Mouse (Mus musculus) kidney, postnatal 0 days (tissue): ENCODE data around the gene Anpep. TPM values are rescaled to one million over a fixed set of nuclear protein-coding genes. Genes with fewer than 3 reads are reported as not detected.

ENCODE experiments used
- ATAC-seq: fragments of 200-750 bp; cut with Nextera tagmentation; replicated peaks from 2 replicates; pipeline ENCODE4 v1.8.0; 2017; ENCODE audit warnings: low read depth, moderate number of reproducible peaks, moderate TSS enrichment, moderate library complexity; ENCODE audit not compliant: low FRiP score
- DNase-seq: peaks from one replicate; pipeline ENCODE4 v3.0.0-alpha.2; 2016; ENCODE audit warnings: low spot score
- H3K27ac ChIP-seq: fragments of 300-500 bp; sonication (generic); 2 replicates; pipeline ENCODE4 v1.5.1; 2014; ENCODE audit warnings: mild to moderate bottlenecking
- H3K27me3 ChIP-seq: fragments of 300-500 bp; sonication (generic); 2 replicates; pipeline ENCODE4 v1.6.1; 2014; ENCODE audit warnings: low read length, mixed read lengths; ENCODE audit not compliant: insufficient read depth
- H3K36me3 ChIP-seq: fragments of 300-500 bp; sonication (generic); 2 replicates; pipeline ENCODE4 v1.6.1; 2014; ENCODE audit warnings: low read length, mixed read lengths; ENCODE audit not compliant: insufficient read depth
- H3K4me1 ChIP-seq: fragments of 300-500 bp; sonication (generic); replicated peaks from 2 replicates; pipeline ENCODE4 v1.6.1; 2014; ENCODE audit warnings: antibody characterized with exemption, low read length, mixed read lengths; ENCODE audit not compliant: insufficient read depth
- H3K4me2 ChIP-seq: fragments of 300-500 bp; sonication (generic); 2 replicates; pipeline ENCODE4 v1.6.1; 2014; ENCODE audit warnings: mild to moderate bottlenecking, low read length, moderate library complexity, mixed read lengths
- H3K4me3 ChIP-seq: fragments of 300-500 bp; sonication (generic); replicated peaks from 2 replicates; pipeline ENCODE4 v1.5.1; 2014; ENCODE audit warnings: low read depth, low read length
- H3K9ac ChIP-seq: fragments of 300-500 bp; sonication (generic); 2 replicates; pipeline ENCODE4 v1.6.1; 2014; ENCODE audit warnings: low read depth, low read length
- H3K9me3 ChIP-seq: fragments of 300-500 bp; sonication (generic); replicated peaks from 2 replicates; pipeline ENCODE4 v1.6.1; 2016; ENCODE audit warnings: low read length, inconsistent platforms, mixed read lengths
- CTCF ChIP-seq: IDR thresholded peaks from 2 replicates; pipeline ENCODE4 v1.5.1; 2016; ENCODE audit warnings: antibody characterized with exemption, low read depth, mild to moderate bottlenecking, moderate library complexity
- WGBS: fragments of 180-500 bp; shearing (Covaris S2); extraction: QIAGEN DNeasy Blood & Tissue Kit; methylation state at CpG from one replicate; pipeline ENCODE4 v1.1.7; 2014; 5-methylcytosine and 5-hydroxymethylcytosine counted together
- polyA plus RNA-seq: library from polyadenylated mRNA; unstranded; fragments of >200 nt; fragmentation: Nextera tagmentation; extraction: Ambion mirVana; gene quantifications from 2 replicates; pipeline ENCODE4 v1.2.1, GENCODE M21; 2015

Anpep gene
- polyA plus RNA-seq, 1 experiment from 2014 or later, result 265 TPM

DNA sequence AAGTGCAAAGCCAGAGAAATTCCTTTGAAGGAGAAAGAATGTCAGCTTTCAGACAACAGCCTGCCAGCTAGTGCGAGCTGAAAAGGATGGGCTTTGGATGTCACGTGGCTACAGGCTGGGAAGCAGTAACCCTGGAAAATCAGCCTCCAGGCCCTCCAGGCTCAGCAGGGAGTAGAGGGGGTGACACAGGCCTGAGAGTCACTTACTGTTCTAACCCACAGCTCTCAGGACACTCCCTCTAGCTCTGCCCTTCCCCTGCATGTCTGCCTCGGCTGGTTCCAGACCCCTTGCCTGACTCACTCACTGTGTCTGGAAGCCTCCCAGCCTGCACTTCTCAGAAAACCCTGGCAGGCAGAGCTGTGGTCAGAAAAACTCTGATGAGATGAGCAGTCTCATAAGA lies 20.1 kb upstream of the Anpep start:
- 0 out of 2 replicates have a peak, but pooled peaks have one; percentile 46 for ATAC-seq

DNA sequence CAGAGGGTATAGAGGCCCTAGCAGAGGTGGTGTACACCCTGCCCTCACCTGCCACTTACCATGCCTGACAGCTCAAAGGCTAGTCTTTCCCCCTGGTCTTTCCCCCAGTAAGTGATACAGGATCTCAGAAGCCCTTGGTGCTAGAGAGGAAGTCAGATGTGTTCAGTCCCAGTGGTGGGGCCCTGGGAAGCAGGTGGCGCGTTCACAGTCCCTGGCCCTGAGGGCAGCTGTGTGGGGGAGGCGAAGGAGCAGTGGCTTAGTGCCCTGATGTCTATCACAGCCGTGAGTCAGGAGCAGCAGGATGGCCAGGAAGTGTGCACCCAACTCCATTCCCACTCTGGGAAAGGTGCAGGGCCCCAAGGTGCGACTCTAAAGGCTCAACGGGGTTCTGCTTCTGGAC lies 19.2 kb upstream of the Anpep start:
- no peak overlapping the region for H3K4me3 ChIP-seq
- H3K36me3 ChIP-seq, result peaks cover 10% of the 10 kb centered on the region
- no peak overlapping the region for H3K4me2 ChIP-seq
- WGBS, result 53% methylated on average over 6 of the region's 6 CpGs
- no peak overlapping the region for H3K27ac ChIP-seq
- ATAC-seq (no peak; the same call in 1 of the 2 replicates), DNase-seq (no peak)
- 0 out of 2 replicates have a peak, but pooled peaks cover 5% of the 10 kb centered on the region for H3K4me1 ChIP-seq
- H3K9me3 ChIP-seq, result no peaks in the 10 kb centered on the region
- H3K9ac ChIP-seq, result no peak overlapping the region
- TF ChIP-seq CTCF, result no peak
- no peaks in the 10 kb centered on the region for H3K27me3 ChIP-seq

More for the DNA sequence above, 20.1 kb upstream of the Anpep start:
- no peaks in the 10 kb centered on the region for H3K9me3 ChIP-seq
- H3K4me2 ChIP-seq, result no peak overlapping the region
- H3K27ac ChIP-seq, result peak overlapping the region; percentile 43; the same call in 1 of the 2 replicates
- WGBS, result 25% methylated on average over 3 of the region's 3 CpGs
- H3K9ac ChIP-seq, result no peak overlapping the region
- H3K4me1 ChIP-seq, result 0 out of 2 replicates have a peak, but pooled peaks cover 5% of the 10 kb centered on the region
- no peaks in the 10 kb centered on the region for H3K27me3 ChIP-seq
- H3K36me3 ChIP-seq, result peaks cover 10% of the 10 kb centered on the region
- no peak for DNase-seq
- TF ChIP-seq CTCF, result no peak
- H3K4me3 ChIP-seq, result no peak overlapping the region

DNA sequence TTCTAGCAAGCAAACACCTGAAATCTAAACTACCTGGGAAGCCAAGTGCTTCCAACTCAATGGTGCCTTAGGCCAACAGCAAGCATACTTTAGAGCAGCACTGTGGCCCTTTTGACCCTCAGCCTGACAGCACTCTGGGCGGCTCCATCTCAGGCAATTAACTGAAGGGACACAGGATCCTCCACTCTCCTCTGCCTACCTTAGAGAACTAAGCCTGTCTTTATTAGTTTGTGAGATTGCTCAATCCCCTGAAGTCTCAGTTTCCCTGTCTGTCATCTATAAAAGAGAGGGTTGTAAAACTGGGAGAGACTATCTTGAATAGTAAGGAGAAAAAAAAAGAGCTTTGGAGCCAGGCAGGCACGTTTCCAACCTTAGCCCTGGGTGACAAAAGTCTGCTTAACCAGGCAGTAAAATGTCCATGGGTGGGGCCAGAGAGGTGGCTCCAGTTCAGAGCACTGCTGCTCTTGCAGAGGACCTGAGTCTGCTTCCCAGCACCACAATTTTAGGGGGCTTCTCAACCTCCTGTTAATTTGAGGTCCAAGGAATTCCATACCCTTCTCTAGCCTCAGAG lies 17.7 kb upstream of the Anpep start:
- Histone ChIP-seq H3K4me1 (0 out of 2 replicates have a peak, but pooled peaks cover 5% of the 10 kb centered on the region), H3K4me3 (no peak overlapping the region), H3K9ac (no peak overlapping the region), H3K4me2 (no peak overlapping the region), H3K36me3 (peaks cover 10% of the 10 kb centered on the region), H3K27me3 (no peaks in the 10 kb centered on the region), H3K9me3 (no peaks in the 10 kb centered on the region), H3K27ac (no peak overlapping the region)
- ATAC-seq (no peak), DNase-seq (no peak)
- 37% methylated on average over 2 of the region's 2 CpGs for WGBS
- no peak for TF ChIP-seq CTCF

DNA sequence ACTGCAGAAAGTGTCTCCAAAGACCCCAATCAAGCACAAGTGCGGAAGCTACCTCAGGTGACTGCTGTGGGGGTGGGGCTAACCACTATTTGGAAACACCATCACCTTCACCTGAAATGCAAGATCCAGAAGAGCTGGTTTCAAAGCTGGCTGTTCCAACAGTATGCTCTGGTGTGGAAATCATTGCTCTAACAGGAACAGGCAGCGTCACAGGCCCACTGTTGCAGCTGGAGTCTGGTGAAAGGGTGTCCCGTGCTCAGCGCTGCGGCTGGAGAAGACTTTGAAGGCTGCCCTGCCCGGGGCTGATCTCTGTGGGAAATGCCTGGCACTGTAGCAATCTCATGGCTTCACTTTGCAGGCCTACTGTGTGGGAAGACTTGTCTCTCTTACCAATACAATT lies 12.5 kb upstream of the Anpep start:
- WGBS, result 85% methylated on average over 6 of the region's 6 CpGs
- no peaks in the 10 kb centered on the region for H3K4me1 ChIP-seq
- no peak for DNase-seq
- no peak for ATAC-seq
- H3K27me3 ChIP-seq, result no peaks in the 10 kb centered on the region
- no peaks in the 10 kb centered on the region for H3K36me3 ChIP-seq
- H3K9me3 ChIP-seq, result no peaks in the 10 kb centered on the region
- H3K27ac ChIP-seq, result no peak overlapping the region
- H3K4me2 ChIP-seq, result no peak overlapping the region
- H3K9ac ChIP-seq, result no peak overlapping the region
- H3K4me3 ChIP-seq, result no peak overlapping the region
- TF ChIP-seq CTCF, result no peak

DNA sequence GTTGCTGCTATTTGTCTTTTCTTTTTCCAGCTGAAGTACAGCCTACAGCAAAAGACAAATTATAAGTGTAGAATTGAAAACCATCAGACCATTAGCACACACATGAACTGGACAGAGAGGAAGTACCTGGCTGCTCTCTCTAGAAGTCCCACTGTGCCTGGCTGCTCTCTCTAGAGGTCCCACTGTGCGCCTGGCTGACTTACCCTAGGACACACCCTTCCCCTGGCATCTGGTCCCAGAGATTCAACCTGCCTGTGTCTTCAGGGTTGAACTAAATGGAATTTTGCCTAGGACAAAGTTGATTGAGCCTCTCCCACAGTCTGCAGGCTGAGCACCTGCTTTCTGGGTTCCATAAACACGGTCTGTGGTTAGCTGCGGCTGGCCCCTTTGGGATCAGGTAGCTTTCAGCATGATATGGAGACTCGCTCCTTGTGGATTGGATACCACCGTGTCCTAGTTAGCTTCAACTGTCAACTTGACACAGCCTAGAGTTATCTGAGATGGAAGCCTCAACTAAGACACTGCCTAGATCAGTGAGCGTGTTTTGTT lies 11.0 kb upstream of the Anpep start:
- WGBS, result 75% methylated on average over 6 of the region's 6 CpGs
- no peak overlapping the region for H3K27ac ChIP-seq
- TF ChIP-seq CTCF, result no peak
- H3K36me3 ChIP-seq, result no peaks in the 10 kb centered on the region
- H3K9me3 ChIP-seq, result no peaks in the 10 kb centered on the region
- no peaks in the 10 kb centered on the region for H3K27me3 ChIP-seq
- H3K4me2 ChIP-seq, result no peak overlapping the region
- DNase-seq (no peak), ATAC-seq (no peak)
- H3K9ac ChIP-seq, result no peak overlapping the region
- no peaks in the 10 kb centered on the region for H3K4me1 ChIP-seq
- H3K4me3 ChIP-seq, result no peak overlapping the region

DNA sequence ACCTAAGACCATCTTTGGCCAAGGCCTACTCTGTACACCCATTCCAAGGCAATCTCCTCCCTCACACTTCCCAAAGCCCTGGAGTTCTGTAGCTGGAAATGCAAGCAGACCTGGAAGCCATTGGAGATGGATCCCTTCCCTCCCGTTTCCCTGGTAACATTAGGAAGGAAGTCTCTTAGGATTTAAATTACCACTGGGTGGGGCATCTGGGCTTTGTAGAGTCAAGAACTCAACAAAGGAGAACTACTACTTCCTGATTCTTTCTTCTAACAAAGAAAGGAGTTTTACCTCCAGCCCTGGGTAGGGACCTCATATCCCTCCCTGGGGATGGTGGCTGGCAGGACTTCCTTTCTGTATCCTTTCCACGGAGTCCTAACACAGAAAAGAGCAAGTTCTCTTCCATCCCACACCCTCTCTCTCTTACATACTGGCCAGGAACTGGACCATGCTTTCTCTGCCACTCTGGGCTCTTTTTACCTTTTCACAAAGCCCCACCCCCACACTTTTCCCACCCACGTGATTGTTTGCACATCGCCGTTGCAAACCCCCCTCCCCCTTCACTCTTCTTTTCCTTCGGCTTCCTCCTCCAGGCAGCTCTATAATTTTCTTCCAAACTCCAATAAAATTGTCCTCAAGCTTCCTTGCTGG lies 8.3 kb upstream of the Anpep start:
- Histone ChIP-seq H3K36me3 (no peaks in the 10 kb centered on the region), H3K4me3 (no peak overlapping the region), H3K4me2 (no peak overlapping the region), H3K4me1 (no peaks in the 10 kb centered on the region), H3K27me3 (no peaks in the 10 kb centered on the region), H3K9ac (no peak overlapping the region), H3K9me3 (no peaks in the 10 kb centered on the region), H3K27ac (no peak overlapping the region)
- DNase-seq, result no peak
- no peak for ATAC-seq
- TF ChIP-seq CTCF, result no peak
- 38% methylated on average over 6 of the region's 6 CpGs for WGBS
